In the genomic region with DNA sequence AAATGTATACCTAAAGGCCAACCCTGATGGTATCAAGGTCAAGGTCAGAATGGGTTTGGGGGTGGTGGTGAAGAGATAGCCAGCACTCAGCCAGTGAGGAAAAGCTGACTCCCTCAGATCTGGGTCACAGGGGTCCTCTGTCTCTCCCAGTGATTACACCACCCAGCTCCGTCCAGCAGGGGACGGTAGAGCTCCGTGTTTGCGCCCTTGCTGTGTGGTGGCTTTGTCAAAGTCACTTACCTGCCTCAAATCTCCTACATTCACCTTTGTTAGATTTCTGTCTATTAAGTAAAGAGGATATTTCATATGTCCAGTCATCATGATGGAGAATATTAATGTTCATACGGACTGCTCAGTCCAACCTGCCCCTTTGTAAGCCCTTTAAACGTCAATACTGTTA, we compare ENCODE assay signal across 8 mouse cellular contexts. TPM values are rescaled to one million over a fixed set of nuclear protein-coding genes. Genes with fewer than 3 reads are reported as not detected.
DNase-seq lines count a peak whose midpoint lies in the region; ATAC-seq and TF ChIP-seq lines count a peak whose summit lies in the region.

No protein-coding gene starts in this region.

- no peaks in the 10 kb centered on the region for H3K9me3 ChIP-seq in MEL (replicated peaks; ENCODE audit: insufficient read depth, low read length)
- no peaks in the 10 kb centered on the region for H3K9me3 ChIP-seq in embryonic facial prominence, embryonic 14.5 days (ENCODE audit: control insufficient read depth, low read length)

- peak; percentile 43 to 82 for DNase-seq in adrenal gland, adult (ENCODE audit: inconsistent age in 2 of 2, low spot score in 1 of 2)
- DNase-seq in adrenal gland, postnatal 4 days (ENCODE audit: low spot score in 2 of 2), result no peak
- DNase-seq in layer of hippocampus, adult 2 months (ENCODE audit: low spot score in 2 of 2), result peak in 1 of 2 experiments; percentile 56
- no peak for DNase-seq in layer of hippocampus, adult 9-11 months
- no peak for DNase-seq in MEL (ENCODE audit: low read depth, low spot score)
- no peak for DNase-seq in embryonic facial prominence, embryonic 14.5 days (ENCODE audit: low spot score)
- peak; percentile 25 to 46 for DNase-seq in layer of hippocampus, postnatal 36 days
- DNase-seq in testis, postnatal 10 days (ENCODE audit: low spot score), result peak; percentile 63

- no peaks in the 10 kb centered on the region for H3K36me3 ChIP-seq in MEL (ENCODE audit: control insufficient read depth in 1 of 2, insufficient read depth in 2 of 2, low read length in 2 of 2)
- no peaks in the 10 kb centered on the region for H3K36me3 ChIP-seq in embryonic facial prominence, embryonic 14.5 days (ENCODE audit: control insufficient read depth, insufficient read depth, low read length)

- TF ChIP-seq POLR2A in MEL (IDR thresholded peaks at IDR 0.05; ENCODE audit: control insufficient read depth in 1 of 2, insufficient read depth in 1 of 2, low read depth in 1 of 2, low read length in 2 of 2, poor library complexity in 1 of 2), result no peak

- H3K4me1 ChIP-seq in MEL (ENCODE audit: control insufficient read depth in 1 of 2, insufficient read depth in 2 of 2, low read length in 2 of 2), result no peaks in the 10 kb centered on the region
- H3K4me1 ChIP-seq in embryonic facial prominence, embryonic 14.5 days (ENCODE audit: control insufficient read depth, insufficient read depth, low read length), result 0 out of 2 replicates have a peak, but pooled peaks cover 6% of the 10 kb centered on the region

- peak; percentile 98 for TF ChIP-seq CTCF in layer of hippocampus, adult 2 months (conservative IDR thresholded peaks at IDR 0.05)
- TF ChIP-seq CTCF in MEL (IDR thresholded peaks at IDR 0.05 in 2 of 3, conservative IDR thresholded peaks at IDR 0.05 in 1 of 3; ENCODE audit: control insufficient read depth in 1 of 3, insufficient read depth in 1 of 3, low read depth in 2 of 3, low read length in 3 of 3, poor library complexity in 1 of 3, severe bottlenecking in 1 of 3), result peak; percentile 67 to 99 (median 76)

- H3K79me2 ChIP-seq in MEL (ENCODE audit: control insufficient read depth, insufficient read depth, low read length, poor library complexity), result no peaks in the 10 kb centered on the region

- TF ChIP-seq EP300 in MEL (IDR thresholded peaks at IDR 0.05; ENCODE audit: low read depth in 1 of 2, low read length in 2 of 2), result no peak

- H3K4me3 ChIP-seq in layer of hippocampus, adult 2 months, result no peak overlapping the region
- no peak overlapping the region for H3K4me3 ChIP-seq in MEL (ENCODE audit: control insufficient read depth in 1 of 2, insufficient read depth in 1 of 2, low read depth in 2 of 2, low read length in 2 of 2)
- no peak overlapping the region for H3K4me3 ChIP-seq in embryonic facial prominence, embryonic 14.5 days (ENCODE audit: low read depth, low read length)

- H3K27me3 ChIP-seq in MEL (ENCODE audit: control insufficient read depth in 1 of 2, insufficient read depth in 2 of 2, low read length in 2 of 2), result 0 out of 4 replicates have a peak, but pooled peaks cover 0 to 1% of the 10 kb centered on the region in 2 experiments
- H3K27me3 ChIP-seq in embryonic facial prominence, embryonic 14.5 days (replicated peaks; ENCODE audit: control insufficient read depth, insufficient read depth, low read length), result no peaks in the 10 kb centered on the region

- H3K9ac ChIP-seq in MEL (ENCODE audit: control insufficient read depth, low read depth, low read length, poor library complexity, severe bottlenecking), result no peak overlapping the region
- no peak overlapping the region for H3K9ac ChIP-seq in embryonic facial prominence, embryonic 14.5 days (ENCODE audit: low read depth, low read length)

- 31% methylated on average over 6 of the region's 6 CpGs for WGBS in embryonic facial prominence, embryonic 14.5 days

- peak; percentile 45; the same call in 1 of the 2 replicates for ATAC-seq in embryonic facial prominence, embryonic 14.5 days (ENCODE audit: low read depth)

- no peak overlapping the region for H3K4me2 ChIP-seq in embryonic facial prominence, embryonic 14.5 days (ENCODE audit: low read depth, low read length)

- H3K27ac ChIP-seq in layer of hippocampus, adult 2 months, result no peak overlapping the region
- no peak overlapping the region for H3K27ac ChIP-seq in MEL (ENCODE audit: control insufficient read depth, low read depth, low read length)
- no peak overlapping the region for H3K27ac ChIP-seq in embryonic facial prominence, embryonic 14.5 days (replicated peaks; ENCODE audit: low read depth, low read length)

- peak; percentile 74 for TF ChIP-seq RAD21 in MEL (IDR thresholded peaks at IDR 0.05; ENCODE audit: low read depth, low read length)

TF ChIP-seq in MEL, 35 proteins besides CTCF, POLR2A, EP300 and RAD21:
- peak; percentile 63 for TF ChIP-seq ZC3H11A (IDR thresholded peaks at IDR 0.05; ENCODE audit: low read depth, low read length)
- TF ChIP-seq USF1 (IDR thresholded peaks at IDR 0.05; ENCODE audit: low read depth, low read length), result no peak
- TF ChIP-seq SMC3 (IDR thresholded peaks at IDR 0.05; ENCODE audit: low read depth, low read length), result peak; percentile 71
- TF ChIP-seq ELF1 (IDR thresholded peaks at IDR 0.05; ENCODE audit: low read depth, low read length), result no peak

RNA-seq across cellular contexts. Expression of gene Adamts17, which starts 19.5 kb away (rescaled TPM):
- total RNA-seq in adrenal gland, postnatal 4 days (2021), result 1 to 10 TPM; 5.2 to 9.6 TPM
- 10 to 100 TPM; 27.3 to 32.7 TPM for total RNA-seq in layer of hippocampus, adult 2 months (2021)
- total RNA-seq in MEL (2012; rRNA removed), result 0.16 and 0.42 TPM in 2 replicates
- under 1 TPM in 1 of 2 experiments, not detected in 1; 0.33 TPM for polyA plus RNA-seq in MEL (2012; ENCODE audit: insufficient read depth in 1 of 2, insufficient read length in 2 of 2, low read depth in 1 of 2, low replicate concordance in 2 of 2, missing spikeins in 1 of 2)
- polyA plus RNA-seq in embryonic facial prominence, embryonic 14.5 days (2014; fragmentation: Nextera tagmentation; extraction: Ambion mirVana), result 11.2 and 12.5 TPM in 2 replicates
- 10 to 100 TPM; 24.9 to 30.4 TPM for total RNA-seq in layer of hippocampus, postnatal 36 days (2021)

Comparison
In these comparisons a context has a peak if more than half of its experiments do, and no peak if none do; other contexts are left out.
1. DNase-seq: peak in adrenal gland, adult (2 of 2), layer of hippocampus, postnatal 36 days (2 of 2) and testis, postnatal 10 days (single experiment); none in adrenal gland, postnatal 4 days (0 of 2), layer of hippocampus, adult 9-11 months (single experiment), MEL (single experiment) and embryonic facial prominence, embryonic 14.5 days (single experiment).